Comparison of ENCODE assay signal across 7 mouse cellular contexts in genomic region chr16:21205093-21205886, GRCm38 (mm10). TPM values are rescaled to one million over a fixed set of nuclear protein-coding genes. Genes with fewer than 3 reads are reported as not detected.
DNase-seq lines count a peak whose midpoint lies in the region; ATAC-seq lines count a peak whose summit lies in the region.

No protein-coding gene starts in this region.

- no peak for DNase-seq in embryonic facial prominence, embryonic 14.5 days (ENCODE audit: low spot score)
- DNase-seq in layer of hippocampus, adult 18-20 months (ENCODE audit: low spot score in 2 of 2) = no peak
- no peak for DNase-seq in adrenal gland, adult 8-10 months

- H3K4me3 ChIP-seq in megakaryocyte, embryonic 14.5 days (replicated peaks) = peak overlapping the region; percentile 90
- peak overlapping the region; percentile 89 for H3K4me3 ChIP-seq in embryonic facial prominence, embryonic 14.5 days (ENCODE audit: low read depth, low read length)
- peak overlapping the region; percentile 87 for H3K4me3 ChIP-seq in intestine, embryonic 15.5 days (replicated peaks)
- peak overlapping the region; percentile 81 for H3K4me3 ChIP-seq in neural tube, embryonic 14.5 days (ENCODE audit: low read depth, low read length)

- H3K9me3 ChIP-seq in megakaryocyte, embryonic 14.5 days = peaks cover 17% of the 10 kb centered on the region
- H3K9me3 ChIP-seq in embryonic facial prominence, embryonic 14.5 days (ENCODE audit: control insufficient read depth, low read length) = no peaks in the 10 kb centered on the region
- no peaks in the 10 kb centered on the region for H3K9me3 ChIP-seq in intestine, embryonic 15.5 days
- no peaks in the 10 kb centered on the region for H3K9me3 ChIP-seq in neural tube, embryonic 14.5 days (ENCODE audit: control insufficient read depth, low read length)

- no peaks in the 10 kb centered on the region for H3K36me3 ChIP-seq in megakaryocyte, embryonic 14.5 days (replicated peaks; ENCODE audit: low read length)
- H3K36me3 ChIP-seq in embryonic facial prominence, embryonic 14.5 days (ENCODE audit: control insufficient read depth, insufficient read depth, low read length) = no peaks in the 10 kb centered on the region
- H3K36me3 ChIP-seq in intestine, embryonic 15.5 days = no peaks in the 10 kb centered on the region
- H3K36me3 ChIP-seq in neural tube, embryonic 14.5 days (ENCODE audit: control insufficient read depth, insufficient read depth, low read length) = no peaks in the 10 kb centered on the region

- peaks cover 12% of the 10 kb centered on the region for H3K4me1 ChIP-seq in megakaryocyte, embryonic 14.5 days
- peaks cover 43% of the 10 kb centered on the region for H3K4me1 ChIP-seq in embryonic facial prominence, embryonic 14.5 days (ENCODE audit: control insufficient read depth, insufficient read depth, low read length)
- H3K4me1 ChIP-seq in intestine, embryonic 15.5 days (replicated peaks) = peaks cover 46% of the 10 kb centered on the region
- H3K4me1 ChIP-seq in neural tube, embryonic 14.5 days (ENCODE audit: control insufficient read depth, insufficient read depth, low read length) = peaks cover 26% of the 10 kb centered on the region

- ATAC-seq in megakaryocyte, adult 5-6 weeks (ENCODE audit: poor library complexity, severe bottlenecking) = no peak
- ATAC-seq in embryonic facial prominence, embryonic 14.5 days (ENCODE audit: low read depth) = peak; percentile 0; the same call in 1 of the 2 replicates
- no peak for ATAC-seq in intestine, embryonic 15.5 days
- peak; percentile 22 for ATAC-seq in neural tube, embryonic 14.5 days (ENCODE audit: low read depth)

- peaks cover 98% of the 10 kb centered on the region for H3K27me3 ChIP-seq in megakaryocyte, embryonic 14.5 days (replicated peaks)
- H3K27me3 ChIP-seq in embryonic facial prominence, embryonic 14.5 days (replicated peaks; ENCODE audit: control insufficient read depth, insufficient read depth, low read length) = no peaks in the 10 kb centered on the region
- H3K27me3 ChIP-seq in intestine, embryonic 15.5 days (replicated peaks) = no peaks in the 10 kb centered on the region
- no peaks in the 10 kb centered on the region for H3K27me3 ChIP-seq in neural tube, embryonic 14.5 days (ENCODE audit: control insufficient read depth, insufficient read depth, low read length)

- under 1% methylated on average over 35 of the region's 60 CpGs for WGBS in embryonic facial prominence, embryonic 14.5 days
- 1% methylated on average over 56 of the region's 60 CpGs for WGBS in intestine, embryonic 15.5 days
- WGBS in neural tube, embryonic 14.5 days = under 1% methylated on average over 60 of the region's 60 CpGs

- H3K9ac ChIP-seq in embryonic facial prominence, embryonic 14.5 days (ENCODE audit: low read depth, low read length) = peak overlapping the region; percentile 97
- H3K9ac ChIP-seq in intestine, embryonic 15.5 days = peak overlapping the region; percentile 95
- peak overlapping the region; percentile 83 for H3K9ac ChIP-seq in neural tube, embryonic 14.5 days (replicated peaks; ENCODE audit: low read depth, low read length)

- peak overlapping the region; percentile 96 for H3K27ac ChIP-seq in embryonic facial prominence, embryonic 14.5 days (replicated peaks; ENCODE audit: low read depth, low read length)
- peak overlapping the region; percentile 83 for H3K27ac ChIP-seq in intestine, embryonic 15.5 days
- peak overlapping the region; percentile 60 for H3K27ac ChIP-seq in neural tube, embryonic 14.5 days (ENCODE audit: low read depth, low read length)

- H3K4me2 ChIP-seq in embryonic facial prominence, embryonic 14.5 days (ENCODE audit: low read depth, low read length) = peak overlapping the region; percentile 58
- peak overlapping the region; percentile 79 for H3K4me2 ChIP-seq in intestine, embryonic 15.5 days (replicated peaks)
- H3K4me2 ChIP-seq in neural tube, embryonic 14.5 days (ENCODE audit: low read depth, low read length) = peak overlapping the region; percentile 72

RNA-seq across cellular contexts. Expression of gene Ephb3, which starts 0.7 kb away (rescaled TPM):
- polyA plus RNA-seq in megakaryocyte, embryonic 14.5 days (2012; ENCODE audit: insufficient read depth, low replicate concordance) = 0.39 TPM in 1 of 2 replicates, not detected in the other
- total RNA-seq in megakaryocyte, adult 5-6 weeks (2015) = not detected in 2 replicates
- total RNA-seq in megakaryocyte, adult 5-6 weeks (2017) = 0.16 TPM in 1 of 2 replicates, not detected in the other
- polyA plus RNA-seq in embryonic facial prominence, embryonic 14.5 days (2014; fragmentation: Nextera tagmentation; extraction: Ambion mirVana) = 28.4 and 31.8 TPM in 2 replicates
- polyA plus RNA-seq in intestine, embryonic 15.5 days (2015; fragmentation: Nextera tagmentation; extraction: Ambion mirVana) = 11.9 and 12.3 TPM in 2 replicates
- polyA plus RNA-seq in neural tube, embryonic 14.5 days (2014; fragmentation: Nextera tagmentation; extraction: Ambion mirVana) = 11.4 and 12.0 TPM in 2 replicates
- 10 to 100 TPM; 17.3 to 19.5 TPM for total RNA-seq in layer of hippocampus, adult 18-20 months (2021)
- 1 to 10 TPM; 1.3 to 2.3 (median 1.7) TPM for total RNA-seq in adrenal gland, adult 8-10 months (2022)

RNA-seq across cellular contexts. Expression of gene Teddm3, which starts 51.5 kb away (rescaled TPM):
- not detected in 2 replicates for polyA plus RNA-seq in megakaryocyte, embryonic 14.5 days (2012; ENCODE audit: insufficient read depth, low replicate concordance)
- not detected in 2 replicates for total RNA-seq in megakaryocyte, adult 5-6 weeks (2015)
- total RNA-seq in megakaryocyte, adult 5-6 weeks (2017) = not detected in 2 replicates
- 0.67 and 1.6 TPM in 2 replicates for polyA plus RNA-seq in embryonic facial prominence, embryonic 14.5 days (2014; fragmentation: Nextera tagmentation; extraction: Ambion mirVana)
- 0.16 TPM in 1 of 2 replicates, not detected in the other for polyA plus RNA-seq in intestine, embryonic 15.5 days (2015; fragmentation: Nextera tagmentation; extraction: Ambion mirVana)
- polyA plus RNA-seq in neural tube, embryonic 14.5 days (2014; fragmentation: Nextera tagmentation; extraction: Ambion mirVana) = 0.39 TPM in 1 of 2 replicates, not detected in the other
- under 1 TPM; 0.50 to 0.58 TPM for total RNA-seq in layer of hippocampus, adult 18-20 months (2021)
- total RNA-seq in adrenal gland, adult 8-10 months (2022) = under 1 TPM in 1 of 4 experiments, not detected in 3; 0.21 TPM

Comparison
In these comparisons a context has a peak if more than half of its experiments do, and no peak if none do; other contexts are left out.
1. ATAC-seq: peak in embryonic facial prominence, embryonic 14.5 days (single experiment) and neural tube, embryonic 14.5 days (single experiment); none in megakaryocyte, adult 5-6 weeks (single experiment) and intestine, embryonic 15.5 days (single experiment).
2. Peak in every context shown above with its lines, with median percentiles within 50 percentile points of each other: H3K4me3 ChIP-seq, H3K27ac ChIP-seq, H3K4me2 ChIP-seq and H3K9ac ChIP-seq.